Mouse (Mus musculus) hindbrain, embryonic 13.5 days (tissue): ENCODE measurements at regions not wholly inside any gene's neighbourhood (a gene's known extent, or its start where the extent isn't known, plus 50 kb on each side); places are given as distances from the start of the nearest gene placed in this dataset.

Experiments
- ATAC-seq: fragments of 200-750 bp; cut with Nextera tagmentation; 2 replicates; pipeline ENCODE4 v1.8.0; 2017; ENCODE audit warnings: moderate TSS enrichment; ENCODE audit not compliant: low FRiP score
- H3K27ac ChIP-seq: fragments of 300-500 bp; sonication (generic); 2 replicates; pipeline ENCODE4 v1.5.1; 2015; ENCODE audit warnings: inconsistent platforms, mild to moderate bottlenecking, moderate library complexity
- H3K27me3 ChIP-seq: fragments of 300-500 bp; sonication (generic); 2 replicates; pipeline ENCODE4 v1.6.1; 2015; ENCODE audit warnings: mild to moderate bottlenecking, inconsistent platforms
- H3K36me3 ChIP-seq: fragments of 300-500 bp; sonication (generic); 2 replicates; pipeline ENCODE4 v1.6.1; 2015; ENCODE audit warnings: mild to moderate bottlenecking, inconsistent platforms
- H3K4me1 ChIP-seq: fragments of 300-500 bp; sonication (generic); replicated peaks from 2 replicates; pipeline ENCODE4 v1.6.1; 2015; ENCODE audit warnings: inconsistent platforms
- H3K4me2 ChIP-seq: fragments of 300-500 bp; sonication (generic); 2 replicates; pipeline ENCODE4 v1.6.1; 2015; ENCODE audit warnings: inconsistent platforms, mild to moderate bottlenecking, moderate library complexity
- H3K4me3 ChIP-seq: fragments of 300-500 bp; sonication (generic); 2 replicates; pipeline ENCODE4 v1.5.1; 2015; ENCODE audit warnings: mild to moderate bottlenecking, inconsistent platforms
- H3K9ac ChIP-seq: fragments of 300-500 bp; sonication (generic); 2 replicates; pipeline ENCODE4 v1.6.1; 2015; ENCODE audit warnings: mild to moderate bottlenecking, inconsistent platforms
- H3K9me3 ChIP-seq: fragments of 300-500 bp; sonication (generic); 2 replicates; pipeline ENCODE4 v1.6.1; 2016; ENCODE audit warnings: inconsistent platforms
- WGBS: fragments of 180-500 bp; shearing (Covaris S2); methylation state at CpG from one replicate; pipeline ENCODE4 v1.1.7; 2015; 5-methylcytosine and 5-hydroxymethylcytosine counted together

- H3K4me1 ChIP-seq: no peaks in the 10 kb centered on the region
Observed at GRCm38 (mm10) chr2:56083226-56083625, 647.5 kb downstream of the Kcnj3 start.

GRCm38 (mm10) chr2:56109531-56109930 lies 673.8 kb downstream of the Kcnj3 start:
- no peak for ATAC-seq
- Histone ChIP-seq H3K4me3 (no peak overlapping the region), H3K4me2 (no peak overlapping the region), H3K9ac (no peak overlapping the region), H3K4me1 (no peaks in the 10 kb centered on the region), H3K27ac (no peak overlapping the region), H3K9me3 (no peaks in the 10 kb centered on the region), H3K27me3 (0 out of 2 replicates have a peak, but pooled peaks cover 5% of the 10 kb centered on the region), H3K36me3 (no peaks in the 10 kb centered on the region)
- WGBS: 50% methylated on average over 3 of the region's 3 CpGs

More at GRCm38 (mm10) chr2:56083226-56083625, 647.5 kb downstream of the Kcnj3 start:
- no peak overlapping the region for H3K9ac ChIP-seq
- H3K9me3 ChIP-seq: no peaks in the 10 kb centered on the region
- no peak overlapping the region for H3K4me3 ChIP-seq
- no peak for ATAC-seq
- no peak overlapping the region for H3K27ac ChIP-seq
- H3K36me3 ChIP-seq: no peaks in the 10 kb centered on the region
- no peak overlapping the region for H3K4me2 ChIP-seq
- WGBS: 44% methylated on average over 1 of the region's 1 CpGs
- no peaks in the 10 kb centered on the region for H3K27me3 ChIP-seq

- 80% methylated on average over 6 of the region's 6 CpGs for WGBS
- H3K36me3 ChIP-seq: no peaks in the 10 kb centered on the region
- no peak for ATAC-seq
- H3K9ac ChIP-seq: no peak overlapping the region
- no peaks in the 10 kb centered on the region for H3K9me3 ChIP-seq
- no peaks in the 10 kb centered on the region for H3K4me1 ChIP-seq
- no peak overlapping the region for H3K4me3 ChIP-seq
- H3K27me3 ChIP-seq: 0 out of 2 replicates have a peak, but pooled peaks cover 5% of the 10 kb centered on the region
- H3K4me2 ChIP-seq: no peak overlapping the region
- H3K27ac ChIP-seq: no peak overlapping the region
Observed at GRCm38 (mm10) chr2:56109975-56110374, 674.2 kb downstream of the Kcnj3 start.

GRCm38 (mm10) chr2:56114469-56114868 lies 678.7 kb downstream of the Kcnj3 start:
- Histone ChIP-seq H3K36me3 (no peaks in the 10 kb centered on the region), H3K4me3 (no peak overlapping the region), H3K9me3 (no peaks in the 10 kb centered on the region), H3K4me2 (no peak overlapping the region), H3K27ac (no peak overlapping the region), H3K9ac (no peak overlapping the region), H3K27me3 (0 out of 2 replicates have a peak, but pooled peaks cover 5% of the 10 kb centered on the region), H3K4me1 (no peaks in the 10 kb centered on the region)
- 21% methylated on average over 3 of the region's 3 CpGs for WGBS
- peak; percentile 85 for ATAC-seq

- Histone ChIP-seq H3K27ac (no peak overlapping the region), H3K9me3 (no peaks in the 10 kb centered on the region), H3K36me3 (no peaks in the 10 kb centered on the region), H3K9ac (no peak overlapping the region), H3K4me2 (no peak overlapping the region), H3K4me3 (no peak overlapping the region), H3K27me3 (no peaks in the 10 kb centered on the region), H3K4me1 (no peaks in the 10 kb centered on the region)
- WGBS: 23% methylated on average over 6 of the region's 6 CpGs
- ATAC-seq: peak; percentile 69
Observed at GRCm38 (mm10) chr2:56119368-56119767, 683.6 kb downstream of the Kcnj3 start.

GRCm38 (mm10) chr2:56147107-56147615 lies 711.4 kb downstream of the Kcnj3 start:
- H3K9ac ChIP-seq: no peak overlapping the region
- no peaks in the 10 kb centered on the region for H3K4me1 ChIP-seq
- no peaks in the 10 kb centered on the region for H3K27me3 ChIP-seq
- WGBS: 74% methylated on average over 6 of the region's 6 CpGs
- H3K36me3 ChIP-seq: no peaks in the 10 kb centered on the region
- H3K9me3 ChIP-seq: no peaks in the 10 kb centered on the region
- H3K4me3 ChIP-seq: no peak overlapping the region
- no peak for ATAC-seq
- H3K27ac ChIP-seq: no peak overlapping the region
- H3K4me2 ChIP-seq: no peak overlapping the region

GRCm38 (mm10) chr2:56196449-56196848 lies 760.7 kb downstream of the Kcnj3 start:
- 79% methylated on average over 8 of the region's 8 CpGs for WGBS
- no peak for ATAC-seq
- Histone ChIP-seq H3K9ac (no peak overlapping the region), H3K9me3 (no peaks in the 10 kb centered on the region), H3K27ac (no peak overlapping the region), H3K27me3 (no peaks in the 10 kb centered on the region), H3K4me1 (no peaks in the 10 kb centered on the region), H3K36me3 (no peaks in the 10 kb centered on the region), H3K4me2 (no peak overlapping the region), H3K4me3 (no peak overlapping the region)

GRCm38 (mm10) chr2:56227476-56227875 lies 791.7 kb downstream of the Kcnj3 start:
- Histone ChIP-seq H3K27me3 (no peaks in the 10 kb centered on the region), H3K27ac (no peak overlapping the region), H3K36me3 (no peaks in the 10 kb centered on the region), H3K4me1 (no peaks in the 10 kb centered on the region), H3K4me3 (no peak overlapping the region), H3K9me3 (no peaks in the 10 kb centered on the region), H3K4me2 (no peak overlapping the region), H3K9ac (no peak overlapping the region)
- no peak for ATAC-seq
- 63% methylated on average over 7 of the region's 7 CpGs for WGBS

GRCm38 (mm10) chr2:56233042-56233441 lies 797.3 kb downstream of the Kcnj3 start:
- H3K27ac ChIP-seq: no peak overlapping the region
- H3K4me2 ChIP-seq: no peak overlapping the region
- no peaks in the 10 kb centered on the region for H3K4me1 ChIP-seq
- H3K36me3 ChIP-seq: no peaks in the 10 kb centered on the region
- H3K4me3 ChIP-seq: no peak overlapping the region
- 84% methylated on average over 1 of the region's 1 CpGs for WGBS
- H3K9me3 ChIP-seq: no peaks in the 10 kb centered on the region
- H3K9ac ChIP-seq: no peak overlapping the region
- ATAC-seq: no peak
- no peaks in the 10 kb centered on the region for H3K27me3 ChIP-seq

GRCm38 (mm10) chr2:56257044-56257954 lies 821.5 kb downstream of the Kcnj3 start:
- Histone ChIP-seq H3K4me3 (no peak overlapping the region), H3K4me1 (no peaks in the 10 kb centered on the region), H3K27ac (no peak overlapping the region), H3K9me3 (no peaks in the 10 kb centered on the region), H3K36me3 (no peaks in the 10 kb centered on the region), H3K27me3 (no peaks in the 10 kb centered on the region), H3K9ac (no peak overlapping the region), H3K4me2 (0 out of 2 replicates have a peak overlapping the region, but pooled peaks have one; percentile 6)
- 49% methylated on average over 10 of the region's 10 CpGs for WGBS
- ATAC-seq: peak; percentile 80

GRCm38 (mm10) chr2:56304920-56305319 lies 818.9 kb downstream of the Nr4a2 start:
- Histone ChIP-seq H3K27me3 (no peaks in the 10 kb centered on the region), H3K9ac (no peak overlapping the region), H3K36me3 (no peaks in the 10 kb centered on the region), H3K27ac (no peak overlapping the region), H3K4me3 (no peak overlapping the region), H3K4me1 (no peaks in the 10 kb centered on the region), H3K9me3 (no peaks in the 10 kb centered on the region), H3K4me2 (no peak overlapping the region)
- WGBS: 78% methylated on average over 2 of the region's 2 CpGs
- ATAC-seq: no peak

GRCm38 (mm10) chr2:56321692-56322091 lies 802.1 kb downstream of the Nr4a2 start:
- 25% methylated on average over 7 of the region's 7 CpGs for WGBS
- 0 out of 2 replicates have a peak, but pooled peaks cover 4% of the 10 kb centered on the region for H3K4me1 ChIP-seq
- peak; percentile 59; the same call in 1 of the 2 replicates for ATAC-seq

More at GRCm38 (mm10) chr2:56321692-56322091, 802.1 kb downstream of the Nr4a2 start:
- Histone ChIP-seq H3K4me2 (peak overlapping the region; percentile 23), H3K4me3 (no peak overlapping the region), H3K9ac (no peak overlapping the region), H3K27ac (no peak overlapping the region), H3K36me3 (no peaks in the 10 kb centered on the region), H3K27me3 (no peaks in the 10 kb centered on the region), H3K9me3 (no peaks in the 10 kb centered on the region)
